Mouse (Mus musculus) mouse embryonic stem cell (cell line): ENCODE data around the gene Ilf2.

Experiments
- in situ Hi-C, 2 experiments: fragments of 300-500 bp; cut with MboI; formaldehyde crosslinking; loops; 1 replicate in 1 of 2; 3 replicates in 1 of 2; pipeline ENCODE4 v1.14.3; 2019 to 2020; ENCODE audit warnings: low sequenced_read_pairs in 2 of 2, low pct_unique_long_range_greater_than_20kb in 1 of 2, mixed read lengths in 1 of 2; ENCODE audit not compliant: unreplicated experiment in 1 of 2

The Ilf2 gene

DNA sequence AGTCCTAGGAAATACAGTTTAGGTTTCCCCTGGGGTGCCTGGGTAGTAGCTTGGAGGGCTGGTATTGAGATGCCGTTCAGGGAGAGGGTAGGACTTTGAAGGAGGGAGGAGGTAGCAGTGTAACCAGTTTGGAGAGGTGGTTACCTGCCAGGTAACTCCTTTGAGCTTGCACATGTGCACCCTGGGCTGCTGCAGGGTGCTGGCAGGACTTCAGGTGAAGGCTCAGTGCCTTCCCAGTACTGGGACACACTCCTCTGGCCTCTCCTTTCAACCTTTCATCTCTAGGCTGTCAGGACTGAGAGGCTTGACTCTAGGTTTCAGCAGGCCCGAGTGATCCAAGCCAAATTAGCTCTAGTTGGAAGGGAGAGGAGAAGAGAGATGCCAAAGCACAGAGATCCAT lies 50.1 kb downstream of the Ilf2 start:
- in situ Hi-C loops, result no loop called here

DNA sequence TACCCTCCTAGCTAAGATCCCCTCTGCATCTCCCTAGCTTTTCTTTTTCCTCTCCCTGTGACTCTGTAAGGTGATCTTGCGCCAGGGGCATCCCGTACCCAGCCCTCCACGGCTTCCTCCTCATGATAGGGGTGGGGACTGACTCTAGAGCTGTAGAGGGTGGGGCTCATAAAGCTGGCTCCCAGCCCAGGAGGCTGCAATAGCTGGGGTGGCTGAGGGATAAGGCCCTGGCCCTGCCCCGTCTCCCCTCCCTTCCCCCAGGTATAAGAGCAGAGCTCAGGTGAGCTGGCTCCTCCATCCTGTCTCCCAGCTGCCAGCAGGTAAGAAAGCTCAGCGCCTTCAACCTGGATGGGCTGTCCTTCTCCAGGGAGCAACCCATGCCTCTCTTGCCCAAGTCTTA lies 50.7 kb downstream of the Ilf2 start, which contains the start of gene S100a14:
S100a14 (plus strand) TSS at position 277 of the 400 bp plus-strand sequence.
- in situ Hi-C loops, result no loop called here

DNA sequence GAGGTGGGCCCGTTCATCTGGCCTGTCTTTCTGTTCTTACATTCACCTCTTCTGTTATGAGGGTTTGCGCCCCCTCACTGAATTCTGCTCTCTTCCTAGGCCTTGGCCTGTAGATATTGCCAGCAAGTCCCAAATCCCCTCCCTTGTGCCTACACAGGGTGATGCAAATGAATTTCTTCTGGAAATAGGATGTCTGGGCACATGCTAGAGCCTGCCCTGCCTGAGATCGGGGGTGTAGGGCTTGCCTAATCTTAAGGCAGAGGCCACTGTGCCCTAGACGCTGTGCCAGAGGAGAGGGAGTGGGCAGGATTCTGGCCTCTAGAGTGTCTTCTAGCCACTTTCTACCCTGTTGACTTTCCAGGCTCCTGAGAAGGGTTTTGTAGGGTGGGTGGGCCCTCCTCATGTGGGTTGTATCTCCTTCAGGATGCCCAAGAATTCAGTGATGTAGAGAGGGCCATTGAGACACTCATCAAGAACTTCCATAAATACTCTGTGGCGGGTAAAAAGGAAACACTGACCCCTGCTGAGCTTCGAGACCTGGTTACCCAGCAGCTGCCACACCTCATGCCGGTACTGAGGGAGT lies 51.5 kb downstream of the Ilf2 start:
- in situ Hi-C loops, result no loop called here

DNA sequence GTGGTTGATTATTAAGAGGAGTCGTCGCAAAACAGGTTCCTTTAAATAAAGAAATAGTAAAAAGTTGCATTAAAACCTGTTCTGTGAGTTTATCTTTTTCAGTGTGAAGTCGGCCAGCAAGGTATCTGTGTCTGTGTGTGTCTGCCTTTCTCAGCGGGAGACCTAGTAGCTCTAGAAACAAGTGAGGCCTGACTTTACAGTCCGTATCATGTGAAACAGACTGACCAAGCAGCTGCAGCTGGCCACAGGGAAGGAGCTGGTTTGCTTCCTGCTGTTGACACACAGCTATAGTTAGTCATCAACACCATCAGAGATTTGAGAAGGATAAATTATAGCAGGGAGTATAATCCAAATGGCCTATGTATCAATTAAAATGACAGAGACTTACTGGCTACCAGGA lies 55.8 kb downstream of the Ilf2 start:
- in situ Hi-C loops, result no loop called here

DNA sequence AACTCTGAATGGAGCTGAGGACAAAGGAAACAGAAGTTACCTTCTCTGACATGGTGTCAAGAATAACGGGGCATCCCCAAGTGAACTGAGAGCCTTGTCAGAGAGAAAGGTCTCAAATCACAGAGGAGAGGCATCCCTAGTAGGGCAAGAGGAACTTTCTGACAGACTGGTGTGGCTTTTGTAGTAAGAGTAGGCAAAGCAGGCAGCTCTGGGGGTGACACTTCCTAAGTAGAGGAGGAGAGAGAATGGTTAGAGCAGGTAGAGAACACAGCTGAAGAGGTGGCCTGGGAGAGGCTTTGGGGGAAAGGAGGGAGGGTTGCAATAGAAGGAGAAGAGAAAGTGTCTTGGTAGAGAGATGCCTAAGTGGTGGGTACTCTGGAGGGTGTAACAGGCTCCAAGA lies 59.5 kb downstream of the Ilf2 start:
- in situ Hi-C loops, result no loop called here

DNA sequence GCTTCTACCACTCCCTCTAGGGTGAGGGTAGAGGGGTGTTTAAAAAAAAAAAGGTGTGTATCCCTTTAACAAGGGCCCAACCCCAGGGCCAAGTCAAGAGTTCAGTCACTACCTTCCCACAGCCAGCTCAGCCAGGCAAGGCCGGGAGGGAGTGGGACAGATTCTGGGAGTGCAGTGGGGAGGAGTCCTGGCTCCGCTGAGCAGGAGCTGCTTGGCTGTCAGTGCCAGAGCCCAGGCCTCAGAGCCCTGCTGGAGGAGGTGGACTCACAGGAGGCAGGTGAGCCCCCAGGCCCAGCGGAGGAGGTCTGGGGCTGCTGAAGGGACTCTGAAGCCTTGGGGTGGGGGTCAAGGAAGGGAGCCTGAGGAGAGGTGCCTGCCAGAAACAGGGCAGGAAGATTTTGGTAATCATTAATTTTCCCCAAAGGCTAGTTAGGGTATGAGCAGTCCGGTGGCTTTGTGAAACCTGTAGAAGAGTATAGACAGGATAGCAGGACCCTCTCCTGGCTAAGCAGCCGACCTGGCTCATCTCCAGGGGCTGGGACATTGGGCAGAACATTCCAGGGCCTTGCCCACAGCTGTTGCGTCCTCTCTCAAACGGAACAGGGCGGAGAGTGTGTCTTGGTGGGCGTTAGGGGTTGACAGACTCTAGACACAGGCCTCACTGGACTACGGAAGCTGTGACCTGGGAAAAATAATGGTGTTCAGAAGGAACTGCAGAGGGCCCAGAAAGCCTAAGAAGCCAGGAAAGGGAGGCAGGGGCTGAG lies 61.4 kb downstream of the Ilf2 start, which contains the start of gene S100a16:
S100a16 (plus strand) TSS at position 114 of the 764 bp plus-strand sequence.
- in situ Hi-C loops, result no loop called here

DNA sequence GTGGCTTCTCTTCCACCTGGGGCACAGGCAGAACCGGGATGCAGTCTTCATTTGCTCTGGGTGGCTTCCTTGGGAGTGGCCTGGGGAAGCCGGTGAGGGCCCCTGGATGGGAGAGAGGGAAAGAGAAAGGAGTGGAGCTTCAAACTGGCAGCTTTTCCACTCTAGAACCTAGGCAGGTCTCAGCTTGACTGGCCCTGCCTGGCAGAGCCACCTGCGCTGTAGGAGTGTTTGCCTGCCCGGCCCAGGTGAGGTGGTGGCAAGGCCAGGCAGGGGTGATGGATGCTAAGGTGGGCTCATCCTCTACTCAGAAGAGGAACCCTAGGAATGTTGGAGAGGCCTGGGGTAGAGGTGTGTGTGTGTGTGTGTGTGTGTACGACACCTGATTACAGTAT lies 62.0 kb downstream of the Ilf2 start:
- in situ Hi-C loops, result no loop called here
